Mouse (Mus musculus) spleen, adult 2 months (tissue): Measurements from ENCODE around the gene Jph3.

Experiments
- CTCF ChIP-seq: fragments of 200-500 bp; IDR thresholded peaks from 2 replicates; pipeline ENCODE4 v1.5.1; 2011; ENCODE audit warnings: mild to moderate bottlenecking, inconsistent platforms; ENCODE audit not compliant: insufficient read depth, insufficient read length, insufficient replicate concordance; ENCODE audit errors: extremely low read depth
- POLR2A ChIP-seq: fragments of 200-500 bp; IDR thresholded peaks from 2 replicates; pipeline ENCODE4 v1.6.1; 2011; ENCODE audit warnings: low read depth, low read length, inconsistent platforms

DNA sequence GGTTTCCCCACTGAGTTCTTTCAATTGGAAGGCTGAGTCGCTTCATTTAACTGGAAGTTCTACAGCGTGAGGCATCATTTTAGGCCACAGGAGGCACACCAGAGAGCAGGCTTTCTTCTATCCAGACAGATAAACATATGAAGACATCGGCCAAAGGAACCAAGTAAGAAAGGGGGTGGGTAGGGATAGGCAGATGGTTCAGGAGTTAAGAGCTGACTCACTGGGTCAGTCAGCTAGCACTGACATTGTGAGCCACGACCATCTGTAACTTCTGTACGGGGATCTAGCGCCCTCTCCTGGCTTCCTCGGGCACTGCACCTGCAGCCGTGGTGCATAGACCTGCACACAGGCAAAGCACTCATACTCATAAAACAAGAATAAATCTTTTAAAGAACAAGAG lies 111.8 kb downstream of the Jph3 start:
- TF ChIP-seq CTCF (peak; percentile 42; the same call in 1 of the 2 replicates), POLR2A (no peak)
